Mouse (Mus musculus): ENCODE results near the gene Fbxl17. TPM values are rescaled to one million over a fixed set of nuclear protein-coding genes. Genes with fewer than 3 reads are reported as not detected.

Gene Fbxl17
- polyA plus RNA-seq, 1 experiment: 4.1 TPM

GRCm38 (mm10) chr17:63185531-63185930, 314.3 kb downstream of the Fbxl17 start:
- Histone ChIP-seq H3K27ac (ENCODE audit: control insufficient read depth, insufficient read depth, low read depth, low read length) (no peak overlapping the region), H3K27me3 (ENCODE audit: control insufficient read depth, insufficient read depth, low read length) (no peaks in the 10 kb centered on the region), H3K4me3 (ENCODE audit: control insufficient read depth, low read depth, low read length) (no peak overlapping the region), H3K4me1 (ENCODE audit: control insufficient read depth, insufficient read depth, low read length) (no peaks in the 10 kb centered on the region), H3K36me3 (ENCODE audit: control insufficient read depth, insufficient read depth, low read length) (no peaks in the 10 kb centered on the region)
- no peak for TF ChIP-seq POLR2A (IDR thresholded peaks at IDR 0.05; ENCODE audit: control insufficient read depth, low read depth, low read length)
- TF ChIP-seq CTCF (IDR thresholded peaks at IDR 0.05; ENCODE audit: control insufficient read depth, insufficient read depth, insufficient replicate concordance, low read depth, low read length): no peak

- Histone ChIP-seq H3K27me3 (ENCODE audit: control insufficient read depth, insufficient read depth, low read length) (no peaks in the 10 kb centered on the region), H3K27ac (ENCODE audit: control insufficient read depth, insufficient read depth, low read depth, low read length) (no peak overlapping the region), H3K4me3 (ENCODE audit: control insufficient read depth, low read depth, low read length) (no peak overlapping the region), H3K36me3 (ENCODE audit: control insufficient read depth, insufficient read depth, low read length) (no peaks in the 10 kb centered on the region), H3K4me1 (ENCODE audit: control insufficient read depth, insufficient read depth, low read length) (no peaks in the 10 kb centered on the region)
- TF ChIP-seq CTCF (IDR thresholded peaks at IDR 0.05; ENCODE audit: control insufficient read depth, insufficient read depth, insufficient replicate concordance, low read depth, low read length): no peak
- TF ChIP-seq POLR2A (IDR thresholded peaks at IDR 0.05; ENCODE audit: control insufficient read depth, low read depth, low read length): no peak
Measured at GRCm38 (mm10) chr17:63184844-63185504, 314.8 kb downstream of the Fbxl17 start.

- Histone ChIP-seq H3K4me1 (ENCODE audit: control insufficient read depth, insufficient read depth, low read length) (no peaks in the 10 kb centered on the region), H3K27ac (ENCODE audit: control insufficient read depth, insufficient read depth, low read depth, low read length) (no peak overlapping the region), H3K4me3 (ENCODE audit: control insufficient read depth, low read depth, low read length) (no peak overlapping the region), H3K36me3 (ENCODE audit: control insufficient read depth, insufficient read depth, low read length) (no peaks in the 10 kb centered on the region), H3K27me3 (ENCODE audit: control insufficient read depth, insufficient read depth, low read length) (no peaks in the 10 kb centered on the region)
- TF ChIP-seq CTCF (IDR thresholded peaks at IDR 0.05; ENCODE audit: control insufficient read depth, insufficient read depth, insufficient replicate concordance, low read depth, low read length) (no peak), POLR2A (IDR thresholded peaks at IDR 0.05; ENCODE audit: control insufficient read depth, low read depth, low read length) (no peak)
Measured at GRCm38 (mm10) chr17:63183431-63183830, 316.4 kb downstream of the Fbxl17 start.

- Histone ChIP-seq H3K27me3 (ENCODE audit: control insufficient read depth, insufficient read depth, low read length) (no peaks in the 10 kb centered on the region), H3K4me1 (ENCODE audit: control insufficient read depth, insufficient read depth, low read length) (no peaks in the 10 kb centered on the region), H3K4me3 (ENCODE audit: control insufficient read depth, low read depth, low read length) (no peak overlapping the region), H3K27ac (ENCODE audit: control insufficient read depth, insufficient read depth, low read depth, low read length) (no peak overlapping the region), H3K36me3 (ENCODE audit: control insufficient read depth, insufficient read depth, low read length) (no peaks in the 10 kb centered on the region)
- TF ChIP-seq CTCF (IDR thresholded peaks at IDR 0.05; ENCODE audit: control insufficient read depth, insufficient read depth, insufficient replicate concordance, low read depth, low read length): no peak
- no peak for TF ChIP-seq POLR2A (IDR thresholded peaks at IDR 0.05; ENCODE audit: control insufficient read depth, low read depth, low read length)
Measured at GRCm38 (mm10) chr17:63181661-63182060, 318.2 kb downstream of the Fbxl17 start.

- TF ChIP-seq CTCF (IDR thresholded peaks at IDR 0.05; ENCODE audit: control insufficient read depth, insufficient read depth, insufficient replicate concordance, low read depth, low read length) (no peak), POLR2A (IDR thresholded peaks at IDR 0.05; ENCODE audit: control insufficient read depth, low read depth, low read length) (no peak)
- Histone ChIP-seq H3K36me3 (ENCODE audit: control insufficient read depth, insufficient read depth, low read length) (no peaks in the 10 kb centered on the region), H3K4me1 (ENCODE audit: control insufficient read depth, insufficient read depth, low read length) (no peaks in the 10 kb centered on the region), H3K27me3 (ENCODE audit: control insufficient read depth, insufficient read depth, low read length) (no peaks in the 10 kb centered on the region), H3K27ac (ENCODE audit: control insufficient read depth, insufficient read depth, low read depth, low read length) (no peak overlapping the region), H3K4me3 (ENCODE audit: control insufficient read depth, low read depth, low read length) (no peak overlapping the region)
Measured at GRCm38 (mm10) chr17:63180042-63180441, 319.8 kb downstream of the Fbxl17 start.

GRCm38 (mm10) chr17:63178331-63178730, 321.5 kb downstream of the Fbxl17 start:
- no peak overlapping the region for H3K4me3 ChIP-seq (ENCODE audit: control insufficient read depth, low read depth, low read length)
- H3K27ac ChIP-seq (ENCODE audit: control insufficient read depth, insufficient read depth, low read depth, low read length): no peak overlapping the region
- no peaks in the 10 kb centered on the region for H3K27me3 ChIP-seq (ENCODE audit: control insufficient read depth, insufficient read depth, low read length)
- H3K36me3 ChIP-seq (ENCODE audit: control insufficient read depth, insufficient read depth, low read length): no peaks in the 10 kb centered on the region
- no peaks in the 10 kb centered on the region for H3K4me1 ChIP-seq (ENCODE audit: control insufficient read depth, insufficient read depth, low read length)
- no peak for TF ChIP-seq POLR2A (IDR thresholded peaks at IDR 0.05; ENCODE audit: control insufficient read depth, low read depth, low read length)
- TF ChIP-seq CTCF (IDR thresholded peaks at IDR 0.05; ENCODE audit: control insufficient read depth, insufficient read depth, insufficient replicate concordance, low read depth, low read length): no peak

GRCm38 (mm10) chr17:63176411-63176810, 323.4 kb downstream of the Fbxl17 start:
- Histone ChIP-seq H3K27ac (ENCODE audit: control insufficient read depth, insufficient read depth, low read depth, low read length) (peak overlapping the region; percentile 53; the same call in 1 of the 2 replicates), H3K4me1 (ENCODE audit: control insufficient read depth, insufficient read depth, low read length) (no peaks in the 10 kb centered on the region), H3K4me3 (ENCODE audit: control insufficient read depth, low read depth, low read length) (peak overlapping the region; percentile 67), H3K27me3 (ENCODE audit: control insufficient read depth, insufficient read depth, low read length) (no peaks in the 10 kb centered on the region), H3K36me3 (ENCODE audit: control insufficient read depth, insufficient read depth, low read length) (no peaks in the 10 kb centered on the region)
- TF ChIP-seq CTCF (IDR thresholded peaks at IDR 0.05; ENCODE audit: control insufficient read depth, insufficient read depth, insufficient replicate concordance, low read depth, low read length) (no peak), POLR2A (IDR thresholded peaks at IDR 0.05; ENCODE audit: control insufficient read depth, low read depth, low read length) (no peak)
